Mouse (Mus musculus) limb, embryonic 13.5 days (tissue): ENCODE measurements around the gene Uchl3. TPM values are rescaled to one million over a fixed set of nuclear protein-coding genes. Genes with fewer than 3 reads are reported as not detected.

ENCODE experiments used
- ATAC-seq: fragments of 200-750 bp; cut with Nextera tagmentation; 2 replicates; pipeline ENCODE4 v1.8.0; 2017; ENCODE audit warnings: low read depth, moderate number of reproducible peaks, moderate TSS enrichment; ENCODE audit not compliant: low FRiP score
- H3K27ac ChIP-seq: fragments of 300-500 bp; sonication (generic); 2 replicates; pipeline ENCODE4 v1.5.1; 2015; ENCODE audit warnings: inconsistent platforms, mild to moderate bottlenecking, moderate library complexity
- H3K27me3 ChIP-seq: fragments of 300-500 bp; sonication (generic); 2 replicates; pipeline ENCODE4 v1.6.1; 2015; ENCODE audit warnings: mild to moderate bottlenecking, inconsistent platforms
- H3K36me3 ChIP-seq: fragments of 300-500 bp; sonication (generic); 2 replicates; pipeline ENCODE4 v1.6.1; 2015; ENCODE audit warnings: inconsistent platforms, mild to moderate bottlenecking, moderate library complexity
- H3K4me1 ChIP-seq: fragments of 300-500 bp; sonication (generic); 2 replicates; pipeline ENCODE4 v1.6.1; 2015; ENCODE audit warnings: inconsistent platforms
- H3K4me2 ChIP-seq: fragments of 300-500 bp; sonication (generic); replicated peaks from 2 replicates; pipeline ENCODE4 v1.6.1; 2015; ENCODE audit warnings: inconsistent platforms, mild to moderate bottlenecking, moderate library complexity
- H3K4me3 ChIP-seq: fragments of 300-500 bp; sonication (generic); 2 replicates; pipeline ENCODE4 v1.5.1; 2015; ENCODE audit warnings: moderate library complexity, mild to moderate bottlenecking, inconsistent platforms
- H3K9ac ChIP-seq: fragments of 300-500 bp; sonication (generic); 2 replicates; pipeline ENCODE4 v1.6.1; 2015; ENCODE audit warnings: mild to moderate bottlenecking, inconsistent platforms
- H3K9me3 ChIP-seq: fragments of 300-500 bp; sonication (generic); 2 replicates; pipeline ENCODE4 v1.6.1; 2016; ENCODE audit warnings: inconsistent platforms
- WGBS: fragments of 180-500 bp; shearing (Covaris S2); methylation state at CpG from one replicate; pipeline ENCODE4 v1.1.7; 2015; 5-methylcytosine and 5-hydroxymethylcytosine counted together
- polyA plus RNA-seq: library from polyadenylated mRNA; unstranded; fragments of >200 nt; fragmentation: Nextera tagmentation; extraction: Ambion mirVana; gene quantifications from 2 replicates; pipeline ENCODE4 v1.2.1, GENCODE M21; 2015

Gene Uchl3
- polyA plus RNA-seq, 1 experiment from 2014 or later = 121 TPM

DNA sequence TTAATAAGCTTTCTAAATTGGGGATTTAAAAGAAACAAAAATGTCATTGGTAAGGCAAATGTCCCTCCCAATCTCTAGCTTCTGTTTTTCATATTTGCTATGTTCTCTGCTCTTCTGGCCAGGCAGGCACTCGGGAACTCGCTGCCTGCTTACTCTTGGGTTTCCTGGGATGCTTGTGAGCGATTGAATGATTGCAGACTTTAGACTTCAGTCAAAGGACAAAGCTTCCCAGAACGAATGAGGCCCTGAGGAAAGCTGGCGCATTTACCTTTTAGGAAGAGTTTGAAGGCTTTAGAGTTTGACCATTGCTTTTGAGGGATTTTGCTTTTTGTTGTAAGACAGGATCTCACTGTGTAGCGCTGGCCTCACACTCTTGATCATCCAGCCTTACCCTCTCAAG lies 33.9 kb downstream of the Uchl3 start:
- no peaks in the 10 kb centered on the region for H3K27me3 ChIP-seq
- H3K9me3 ChIP-seq = no peaks in the 10 kb centered on the region
- H3K36me3 ChIP-seq = peaks cover 5% of the 10 kb centered on the region; the same call in 1 of the 2 replicates
- no peak overlapping the region for H3K4me3 ChIP-seq
- no peak overlapping the region for H3K4me2 ChIP-seq
- no peaks in the 10 kb centered on the region for H3K4me1 ChIP-seq
- no peak for ATAC-seq
- WGBS = 88% methylated on average over 6 of the region's 6 CpGs
- no peak overlapping the region for H3K27ac ChIP-seq
- H3K9ac ChIP-seq = no peak overlapping the region

DNA sequence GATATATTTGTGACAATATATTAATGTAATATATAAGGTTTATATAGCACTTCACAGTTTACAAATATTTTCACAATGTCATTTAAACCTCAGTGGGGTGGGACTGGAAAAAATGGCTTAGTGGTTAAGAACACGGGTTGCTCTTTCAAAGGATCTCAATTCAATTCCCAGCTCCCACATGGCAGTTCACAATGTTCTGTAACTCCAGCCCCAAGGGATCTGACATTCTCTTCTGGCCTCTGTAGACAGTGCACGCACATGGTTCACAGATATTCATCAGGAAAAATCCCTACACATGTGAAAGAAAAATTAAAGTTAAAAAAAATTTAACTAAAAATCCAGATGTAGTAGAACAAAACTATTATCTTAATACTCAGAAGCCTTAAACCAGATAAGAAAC lies 34.6 kb downstream of the Uchl3 start:
- 81% methylated on average over 2 of the region's 2 CpGs for WGBS
- Histone ChIP-seq H3K36me3 (peaks cover 5% of the 10 kb centered on the region; the same call in 1 of the 2 replicates), H3K27ac (no peak overlapping the region)

DNA sequence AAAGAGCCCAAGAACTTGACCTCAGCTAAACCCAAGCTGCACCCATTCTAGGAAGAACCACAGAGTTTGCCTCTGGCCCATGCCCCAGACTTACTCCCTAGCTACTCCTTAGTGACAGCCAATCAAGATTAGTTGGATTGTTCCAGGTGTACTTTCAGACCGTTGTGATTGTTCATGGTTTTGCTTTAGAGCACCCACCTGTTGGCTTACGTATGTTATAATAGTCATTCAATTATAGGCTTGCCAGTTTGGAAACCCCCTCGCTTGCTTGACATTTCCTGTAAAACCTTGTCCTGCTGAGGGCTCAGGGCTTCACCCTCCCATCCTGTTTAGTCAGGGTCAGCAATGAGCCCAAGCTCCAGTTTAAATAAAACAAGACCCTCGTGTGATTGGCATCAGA lies 50.7 kb downstream of the Uchl3 start:
- Histone ChIP-seq H3K4me3 (no peak overlapping the region), H3K9ac (no peak overlapping the region), H3K4me2 (no peak overlapping the region), H3K36me3 (no peaks in the 10 kb centered on the region), H3K9me3 (no peaks in the 10 kb centered on the region), H3K27me3 (no peaks in the 10 kb centered on the region), H3K27ac (no peak overlapping the region), H3K4me1 (no peaks in the 10 kb centered on the region)
- WGBS = 72% methylated on average over 4 of the region's 4 CpGs
- no peak for ATAC-seq

More for the DNA sequence above, 34.6 kb downstream of the Uchl3 start:
- Histone ChIP-seq H3K9ac (no peak overlapping the region), H3K9me3 (no peaks in the 10 kb centered on the region), H3K4me1 (no peaks in the 10 kb centered on the region), H3K4me3 (no peak overlapping the region), H3K4me2 (no peak overlapping the region), H3K27me3 (no peaks in the 10 kb centered on the region)
- no peak for ATAC-seq

DNA sequence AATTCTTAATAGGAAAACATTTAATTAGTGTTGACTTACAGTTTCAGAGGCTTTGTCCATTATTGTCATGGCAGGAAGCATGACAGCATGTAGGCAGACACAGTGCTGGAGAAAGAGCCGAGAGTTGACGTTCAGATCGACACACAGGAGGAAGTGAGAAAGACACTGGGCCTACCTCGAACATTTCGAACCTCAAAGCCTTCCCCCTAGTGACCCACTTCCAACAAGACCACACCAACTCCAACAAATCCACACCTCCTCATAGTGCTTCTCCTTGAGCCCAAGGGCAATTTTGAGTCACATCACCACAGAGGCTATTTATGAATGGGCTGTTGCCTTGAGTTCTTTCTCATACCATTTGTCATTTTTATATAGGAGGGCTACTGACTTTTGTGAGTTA lies 53.3 kb downstream of the Uchl3 start:
- Histone ChIP-seq H3K9me3 (no peaks in the 10 kb centered on the region), H3K4me1 (no peaks in the 10 kb centered on the region), H3K27me3 (no peaks in the 10 kb centered on the region), H3K36me3 (no peaks in the 10 kb centered on the region), H3K4me2 (no peak overlapping the region), H3K27ac (no peak overlapping the region), H3K4me3 (no peak overlapping the region), H3K9ac (no peak overlapping the region)
- WGBS = 86% methylated on average over 5 of the region's 5 CpGs
- ATAC-seq = no peak

DNA sequence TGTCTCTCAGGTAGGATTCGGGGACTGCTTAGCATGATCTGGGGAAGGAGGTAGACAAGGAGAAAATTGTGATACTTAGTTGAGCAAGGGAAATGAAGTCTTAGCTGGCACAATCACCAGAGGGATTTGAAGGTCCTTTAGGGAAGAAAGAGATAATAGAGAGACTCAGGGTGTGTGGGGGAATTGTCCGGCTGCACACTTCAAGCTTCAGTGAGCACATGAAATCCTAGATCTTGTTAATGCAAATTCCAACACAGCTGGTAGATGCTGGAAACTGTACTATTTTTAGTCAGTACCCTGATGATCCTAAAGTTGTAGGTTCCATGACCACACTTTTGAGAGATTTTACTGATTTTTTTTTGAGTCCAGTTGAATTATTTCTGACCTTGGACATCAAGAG lies 60.6 kb downstream of the Uchl3 start:
- WGBS = 82% methylated on average over 2 of the region's 2 CpGs
- no peaks in the 10 kb centered on the region for H3K27me3 ChIP-seq
- no peak for ATAC-seq
- no peak overlapping the region for H3K9ac ChIP-seq
- no peak overlapping the region for H3K4me2 ChIP-seq
- no peak overlapping the region for H3K4me3 ChIP-seq
- H3K36me3 ChIP-seq = no peaks in the 10 kb centered on the region
- H3K27ac ChIP-seq = no peak overlapping the region
- no peaks in the 10 kb centered on the region for H3K4me1 ChIP-seq
- H3K9me3 ChIP-seq = no peaks in the 10 kb centered on the region

DNA sequence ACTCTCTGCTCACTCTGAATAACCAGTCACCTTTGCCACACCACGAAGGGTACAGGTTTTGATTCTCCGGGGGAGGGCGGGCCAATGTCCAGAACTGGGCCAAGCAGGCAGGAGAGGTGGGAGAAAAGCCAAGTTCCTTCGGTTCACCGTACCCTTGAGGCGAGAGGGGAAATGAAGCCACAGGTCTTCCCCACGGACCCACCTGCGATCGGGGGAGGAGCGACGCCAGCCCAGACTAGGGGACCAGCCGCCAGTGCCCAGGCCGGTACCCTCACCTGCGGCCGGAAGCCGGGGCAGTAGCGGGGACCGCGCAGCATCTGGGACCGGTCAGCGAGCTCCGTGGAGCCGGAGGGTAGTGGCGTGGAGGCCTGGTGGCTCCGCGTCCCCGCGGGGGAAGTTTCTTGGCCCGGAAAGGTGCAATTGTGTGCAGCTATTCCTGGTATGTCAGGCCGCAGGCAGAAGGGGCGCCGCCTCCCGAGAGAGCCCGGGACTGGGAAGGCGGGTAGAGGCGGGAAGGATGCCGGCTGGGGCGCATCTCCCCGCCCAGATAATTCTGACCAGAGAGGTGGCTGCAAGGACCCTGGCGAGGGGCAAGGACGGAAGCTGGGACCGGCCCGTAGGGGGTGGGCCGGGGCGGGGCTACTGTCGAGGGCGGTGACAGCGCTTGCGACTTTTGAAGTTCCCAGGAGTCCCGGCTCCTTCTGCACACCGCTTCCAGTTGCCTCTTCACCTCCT lies 75.6 kb downstream of the Uchl3 start, which contains the start of the genes Gm9922 and Lmo7:
TSS of gene Gm9922 (minus strand) at position 578 of the 735 bp plus-strand sequence.
TSS of gene Lmo7 (plus strand) at position 721 of the 735 bp plus-strand sequence.
- under 1% methylated on average over 51 of the region's 51 CpGs for whole genome bisulfite sequencing
- Histone ChIP-seq H3K4me2 (peak within 1 kb of the TSS; percentile 84), H3K9ac (peak within 1 kb of the TSS; percentile 62), H3K27me3 (peaks cover 24% of the 10 kb centered on the region), H3K36me3 (no peaks in the 10 kb centered on the region), H3K4me3 (peak within 1 kb of the TSS; percentile 61), H3K27ac (no peak within 1 kb of the TSS), H3K4me1 (peaks cover 9% of the 10 kb centered on the region), H3K9me3 (no peaks in the 10 kb centered on the region)
- ATAC-seq = peak; percentile 85

DNA sequence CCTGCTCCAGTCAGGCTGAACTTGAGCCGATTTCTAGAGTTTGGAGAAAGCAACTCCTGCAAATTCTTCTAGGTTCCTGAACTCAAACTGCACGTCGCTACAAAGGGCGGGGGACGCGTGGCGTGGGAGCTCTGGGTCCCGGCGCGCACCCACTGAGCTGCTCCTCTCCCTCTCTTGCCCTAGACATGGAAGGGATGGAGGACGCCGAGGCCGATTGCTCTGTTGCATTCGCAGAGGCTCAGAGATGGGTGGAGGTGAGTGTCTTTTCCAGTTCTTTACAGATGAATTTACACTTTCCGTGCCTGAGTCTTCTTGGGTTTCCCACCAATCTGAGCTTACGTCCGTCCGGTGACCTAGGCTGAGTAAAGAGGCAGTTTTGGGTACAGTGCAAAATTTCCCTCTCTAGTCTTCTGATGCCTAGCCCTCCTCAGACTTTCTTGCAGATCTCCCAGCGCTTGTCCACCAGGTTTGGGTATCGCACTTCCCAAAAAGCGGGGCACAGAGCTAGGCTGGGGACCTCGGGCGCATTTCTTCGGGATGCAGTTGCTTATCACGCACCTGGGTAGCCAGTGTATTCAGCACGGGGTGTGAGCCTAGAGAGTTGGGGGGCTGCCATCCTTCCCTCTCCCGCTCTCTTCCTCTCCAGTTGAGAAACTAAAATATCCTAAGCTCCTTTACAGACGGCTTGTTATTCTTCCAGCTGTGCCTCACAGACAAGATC lies 76.4 kb downstream of the Uchl3 start:
- no peaks in the 10 kb centered on the region for H3K36me3 ChIP-seq
- ATAC-seq = peak; percentile 54
- H3K9me3 ChIP-seq = no peaks in the 10 kb centered on the region
- H3K4me3 ChIP-seq = peak overlapping the region; percentile 61
- peak overlapping the region; percentile 62 for H3K9ac ChIP-seq
- H3K4me2 ChIP-seq = peak overlapping the region; percentile 84
- under 1% methylated on average over 28 of the region's 28 CpGs for WGBS
- no peak overlapping the region for H3K27ac ChIP-seq
- peaks cover 24% of the 10 kb centered on the region for H3K27me3 ChIP-seq
- peaks cover 9% of the 10 kb centered on the region for H3K4me1 ChIP-seq

DNA sequence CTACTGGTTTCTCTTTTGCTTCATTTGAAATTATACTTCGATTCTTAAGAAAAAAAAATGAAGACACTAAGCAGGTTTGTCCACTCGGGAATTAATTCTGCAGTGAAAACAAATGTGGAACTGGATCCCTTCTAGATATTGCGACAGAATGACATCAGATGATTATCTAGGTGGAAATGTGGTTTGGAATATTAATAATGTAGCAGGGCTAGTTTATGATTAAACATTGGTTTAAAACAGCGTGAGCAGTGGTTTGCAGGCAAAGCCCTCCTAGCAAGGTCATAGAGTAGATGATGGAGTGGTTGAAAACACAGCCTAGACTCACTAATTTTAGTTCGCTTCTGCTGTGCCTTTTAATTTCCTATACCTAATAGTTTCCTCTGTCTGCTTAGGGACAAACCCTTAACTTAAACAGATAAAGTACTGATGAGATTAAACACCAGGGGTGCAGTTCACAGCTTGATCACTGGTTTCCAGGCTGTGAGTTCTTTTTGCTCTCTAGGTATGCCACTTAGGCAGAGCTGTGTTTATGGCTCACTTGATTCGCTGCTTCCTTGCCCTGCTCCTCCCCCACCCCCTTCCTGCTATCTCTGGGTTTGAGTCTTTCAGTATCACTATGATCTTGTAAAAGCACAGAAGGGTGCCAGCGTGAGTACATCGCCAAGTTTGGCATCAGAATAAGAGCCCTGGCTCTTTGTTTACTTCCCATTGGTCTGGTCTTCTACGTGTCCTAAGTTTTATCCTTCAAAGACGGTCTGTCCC lies 80.0 kb downstream of the Uchl3 start:
- H3K9ac ChIP-seq = no peak overlapping the region
- ATAC-seq = no peak
- no peak overlapping the region for H3K4me2 ChIP-seq
- 30% methylated on average over 10 of the region's 10 CpGs for WGBS
- no peak overlapping the region for H3K4me3 ChIP-seq
- H3K9me3 ChIP-seq = no peaks in the 10 kb centered on the region
- no peaks in the 10 kb centered on the region for H3K36me3 ChIP-seq
- H3K4me1 ChIP-seq = peaks cover 6% of the 10 kb centered on the region
- H3K27me3 ChIP-seq = peaks cover 20% of the 10 kb centered on the region
- H3K27ac ChIP-seq = no peak overlapping the region

DNA sequence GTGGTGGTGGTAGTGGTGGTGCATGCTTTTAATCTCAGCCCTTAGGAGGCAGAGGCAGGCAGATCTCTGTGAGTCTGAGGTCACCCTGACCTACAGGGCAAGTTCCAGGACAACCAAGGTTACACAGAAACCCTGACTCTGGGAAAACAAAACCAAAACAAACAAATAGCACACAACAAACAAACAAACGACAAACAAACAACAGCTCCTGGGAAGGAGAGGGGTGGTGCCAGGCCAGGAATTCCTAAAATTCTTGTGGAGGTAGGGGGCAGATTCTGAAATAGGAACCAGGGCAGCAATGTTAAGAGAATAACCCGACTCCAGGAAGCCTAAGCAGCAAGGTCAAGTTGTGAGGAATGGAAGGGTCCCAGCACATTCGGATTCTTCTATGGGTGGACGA lies 83.7 kb downstream of the Uchl3 start:
- Histone ChIP-seq H3K27ac (no peak overlapping the region), H3K9ac (no peak overlapping the region), H3K27me3 (0 out of 2 replicates have a peak, but pooled peaks cover 4% of the 10 kb centered on the region), H3K36me3 (no peaks in the 10 kb centered on the region), H3K4me3 (no peak overlapping the region), H3K4me1 (no peaks in the 10 kb centered on the region), H3K9me3 (no peaks in the 10 kb centered on the region), H3K4me2 (no peak overlapping the region)
- no peak for ATAC-seq
- 85% methylated on average over 4 of the region's 4 CpGs for WGBS

Other genes with a start within 250 kb of the Uchl3 start
- 12.2 and 12.3 TPM in 2 replicates for gene Tbc1d4, start 44.8 kb upstream of the Uchl3 start, polyA plus RNA-seq
- 86.7 and 89.7 TPM in 2 replicates for gene Commd6, start 13.3 kb upstream of the Uchl3 start, polyA plus RNA-seq
- gene Gm9922, start 75.8 kb downstream of the Uchl3 start, polyA plus RNA-seq = 3.8 TPM in 2 replicates
- 12.2 and 14.4 TPM in 2 replicates for gene Lmo7, start 76.0 kb downstream of the Uchl3 start, polyA plus RNA-seq